Mouse (Mus musculus) Patski (cell line): Measurements from ENCODE around the gene Zfr2. TPM values are rescaled to one million over a fixed set of nuclear protein-coding genes. Genes with fewer than 3 reads are reported as not detected.

Experiments used
- ATAC-seq: fragments of 100-300 bp; one replicate; pipeline ENCODE4 v1.8.0; 2021
- CTCF ChIA-PET: fragments of 350-600 bp; sonication (Branson Sonifier 250); formaldehyde crosslinking; loops from one replicate; lab custom pipeline; 2022; ENCODE audit warnings: inconsistent platforms; lab: Charles Lee
- POLR2A ChIA-PET: fragments of 350-600 bp; sonication (Branson Sonifier 250); formaldehyde crosslinking; loops from one replicate; lab custom pipeline; 2022; ENCODE audit warnings: antibody characterized with exemption, inconsistent platforms; lab: Charles Lee
- DNase-seq: peaks from one replicate; pipeline ENCODE4 v3.0.0-alpha.2; 2011; ENCODE audit warnings: low read depth, low spot score
- H3K27me3 ChIP-seq: fragments of 371-371 bp; one replicate; pipeline ENCODE4 v1.5.1; 2021
- CTCF ChIP-seq: fragments of 100-300 bp; IDR thresholded peaks from one replicate; pipeline ENCODE4 v1.5.1; 2021
- in situ Hi-C: fragments of 300-500 bp; cut with MboI; formaldehyde crosslinking; loops from 3 replicates; pipeline ENCODE4 v1.11.1; 2018; ENCODE audit warnings: low pct_unique_long_range_greater_than_20kb, mixed read lengths
- polyA plus RNA-seq: library from polyadenylated mRNA; unstranded; gene quantifications from one replicate; pipeline ENCODE4 v1.2.3, GENCODE M21; 2021

Zfr2 gene
- polyA plus RNA-seq, 1 experiment from 2014 or later = 11.7 TPM

- TF ChIP-seq CTCF = no peak
- H3K27me3 ChIP-seq = no peaks in the 10 kb centered on the region
- peak; percentile 81 for ATAC-seq
- peak; percentile 98 for DNase-seq
- POLR2A ChIA-PET = interaction anchor here (0.5 to 2.1 kb wide), 2 partner anchors 28 to 700 kb away, joined by 8 read pairs; partner anchors contain the start of gene Cactin
- CTCF ChIA-PET = interaction anchor here (0.7 to 2.3 kb wide), 22 partner anchors 9 to 98 kb away, joined by 3 to 32 read pairs (median 5); partner anchors contain the start of genes Cactin, Fzr1 and Hmg20b
- in situ Hi-C loops = no loop called here
These were observed 59.8 kb downstream of the Zfr2 start, which contains the start of gene Pip5k1c for GRCm38 (mm10) chr10:81292554-81293333. Pip5k1c (plus strand) TSS chr10:81292963.

- TF ChIP-seq CTCF = no peak
- CTCF ChIA-PET = interaction anchor here (0.7 to 2.3 kb wide), 20 partner anchors 8 to 97 kb away, joined by 3 to 32 read pairs (median 5); partner anchors contain the start of genes Cactin, Fzr1 and Hmg20b
- no peaks in the 10 kb centered on the region for H3K27me3 ChIP-seq
- in situ Hi-C loops = no loop called here
- ATAC-seq (peak; percentile 12), DNase-seq (no peak)
- POLR2A ChIA-PET = interaction anchor here (2.1 kb wide), 1 partner anchor 27 kb away, joined by 8 read pairs; the partner anchor contains the start of gene Cactin
These were observed 60.5 kb downstream of the Zfr2 start for GRCm38 (mm10) chr10:81293334-81294030.

GRCm38 (mm10) chr10:81294442-81294841 lies 61.5 kb downstream of the Zfr2 start:
- ATAC-seq (no peak), DNase-seq (no peak)
- no peak for TF ChIP-seq CTCF
- ChIA-PET CTCF (no interaction called here), POLR2A (no interaction called here)
- no peaks in the 10 kb centered on the region for H3K27me3 ChIP-seq
- in situ Hi-C loops = no loop called here

- no peak for TF ChIP-seq CTCF
- POLR2A ChIA-PET = no interaction called here
- in situ Hi-C loops = no loop called here
- H3K27me3 ChIP-seq = no peaks in the 10 kb centered on the region
- ATAC-seq (no peak), DNase-seq (no peak)
- CTCF ChIA-PET = interaction anchor here (2.5 kb wide), 1 partner anchor 10 kb away, joined by 15 read pairs; no protein-coding TSS in a partner anchor
These were observed 62.2 kb downstream of the Zfr2 start for GRCm38 (mm10) chr10:81295185-81295584.

- CTCF ChIA-PET = interaction anchor here (1.7 to 2.5 kb wide), 2 partner anchors 8 kb away, joined by 7 to 15 read pairs; no protein-coding TSS in a partner anchor
- no peaks in the 10 kb centered on the region for H3K27me3 ChIP-seq
- no peak for TF ChIP-seq CTCF
- in situ Hi-C loops = no loop called here
- ATAC-seq (no peak), DNase-seq (no peak)
- POLR2A ChIA-PET = interaction anchor here (0.6 to 1.1 kb wide), 3 partner anchors 8 to 1613 kb away, joined by 3 to 4 read pairs (median 3); partner anchors contain the start of gene Hmg20b
These were observed 64.3 kb downstream of the Zfr2 start for GRCm38 (mm10) chr10:81297246-81297645.

- no peak for DNase-seq
These were observed 64.9 kb downstream of the Zfr2 start for GRCm38 (mm10) chr10:81297845-81298244.

GRCm38 (mm10) chr10:81298369-81299100 lies 65.6 kb downstream of the Zfr2 start:
- ATAC-seq (no peak), DNase-seq (no peak)
- in situ Hi-C loops = no loop called here
- ChIA-PET CTCF (interaction anchor here (0.7 to 1.7 kb wide), 3 partner anchors 10 to 43 kb away, joined by 3 to 7 read pairs (median 3); no protein-coding TSS in a partner anchor), POLR2A (interaction anchor here (0.6 kb wide), 1 partner anchor 11 kb away, joined by 3 read pairs; no protein-coding TSS in a partner anchor)
- no peaks in the 10 kb centered on the region for H3K27me3 ChIP-seq
- no peak for TF ChIP-seq CTCF

More at GRCm38 (mm10) chr10:81297845-81298244, 64.9 kb downstream of the Zfr2 start:
- H3K27me3 ChIP-seq = no peaks in the 10 kb centered on the region
- no peak for TF ChIP-seq CTCF
- in situ Hi-C loops = no loop called here
- no peak for ATAC-seq
- ChIA-PET POLR2A (interaction anchor here (0.6 kb wide), 2 partner anchors 11 to 1612 kb away, joined by 3 to 4 read pairs; no protein-coding TSS in a partner anchor), CTCF (interaction anchor here (1.7 kb wide), 1 partner anchor 9 kb away, joined by 7 read pairs; no protein-coding TSS in a partner anchor)

- in situ Hi-C loops = no loop called here
- no peaks in the 10 kb centered on the region for H3K27me3 ChIP-seq
- CTCF ChIA-PET = interaction anchor here (0.7 to 3.1 kb wide), 3 partner anchors 7 to 42 kb away, joined by 3 to 15 read pairs (median 3); partner anchors contain the start of gene Pip5k1c
- TF ChIP-seq CTCF = no peak
- ATAC-seq (no peak), DNase-seq (no peak)
- POLR2A ChIA-PET = no interaction called here
These were observed 66.8 kb downstream of the Zfr2 start for GRCm38 (mm10) chr10:81299585-81300351.
